Mouse (Mus musculus): ENCODE measurements at regions not wholly inside any gene's neighbourhood (a gene's known extent, or its start where the extent isn't known, plus 50 kb on each side); places are given as distances from the start of the nearest gene placed in this dataset.

DNA sequence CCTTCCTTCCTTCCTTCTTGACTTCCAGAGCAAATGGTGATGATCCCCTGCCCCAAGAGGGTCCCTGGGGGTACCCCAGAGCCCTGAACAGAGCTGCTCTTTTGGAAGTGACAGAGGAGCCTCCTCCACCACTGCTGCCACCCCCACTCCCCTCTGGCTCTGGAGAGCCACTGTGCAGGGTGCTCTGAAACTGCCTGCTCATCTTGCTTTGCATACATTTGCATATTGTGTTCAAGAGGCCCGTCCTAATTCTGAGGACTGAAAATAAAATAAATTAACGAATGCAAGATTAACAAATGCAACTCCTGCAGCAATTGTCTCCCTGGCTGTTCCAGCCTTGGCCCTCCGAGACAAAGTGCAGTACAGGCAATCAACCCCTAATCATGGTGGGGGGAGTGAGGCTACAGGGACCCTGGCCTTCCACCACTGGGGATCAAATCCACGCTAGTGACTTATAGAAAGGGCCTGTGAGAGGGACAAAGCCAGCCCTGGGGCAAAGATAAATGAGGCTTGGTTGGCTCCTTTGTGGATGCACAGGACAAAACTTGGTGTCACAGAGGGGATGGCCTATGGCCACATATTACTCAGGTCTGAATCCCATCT is 134.6 kb downstream of the Tmem132e start:
- no peak for TF ChIP-seq POLR2A (IDR thresholded peaks at IDR 0.05; ENCODE audit: low read depth, low read length)
- TF ChIP-seq CTCF (IDR thresholded peaks at IDR 0.05; ENCODE audit: extremely low read depth, insufficient read depth, insufficient read length, insufficient replicate concordance) = no peak
